Mouse (Mus musculus) stomach, postnatal 0 days (tissue): Measurements from ENCODE around the gene Saa1.

Experiments
- CTCF ChIP-seq: IDR thresholded peaks from 2 replicates; pipeline ENCODE4 v1.5.1; 2016; ENCODE audit warnings: antibody characterized with exemption, low read depth, mild to moderate bottlenecking, moderate library complexity
- EP300 ChIP-seq: optimal IDR thresholded peaks from 2 replicates; pipeline ENCODE3; 2016; ENCODE audit warnings: antibody characterized with exemption

DNA sequence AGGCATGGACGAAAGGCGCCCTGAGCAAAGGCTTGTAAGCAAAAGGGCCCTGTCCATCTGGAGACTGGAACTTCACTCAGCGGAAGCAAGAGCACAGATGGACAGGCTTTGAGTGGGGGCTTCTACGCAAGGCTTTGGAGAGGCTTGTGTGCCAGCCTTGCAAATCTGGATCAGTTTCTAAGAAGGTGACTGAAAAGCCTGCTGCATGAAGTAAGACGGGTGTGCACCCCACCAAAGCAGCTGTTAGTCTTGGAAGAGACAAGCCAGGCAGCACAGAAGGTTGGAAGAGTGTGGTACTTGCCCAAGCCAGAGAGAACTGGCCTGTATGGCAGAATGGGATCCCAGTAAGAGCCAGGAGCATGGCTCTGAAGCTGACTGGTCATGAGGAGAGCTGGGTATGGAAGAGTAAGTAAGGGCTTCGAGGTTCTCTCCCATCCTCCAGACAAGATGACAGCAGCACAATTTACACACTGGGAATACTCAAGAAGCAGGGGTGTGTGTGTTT lies 42.2 kb downstream of the Saa1 start:
- TF ChIP-seq CTCF: no peak
- TF ChIP-seq EP300: no peak
